Mouse (Mus musculus) forebrain, embryonic 14.5 days (tissue): ENCODE results near the gene Smurf2. TPM values are rescaled to one million over a fixed set of nuclear protein-coding genes. Genes with fewer than 3 reads are reported as not detected.
A peak's percentile ranks its signal among the peaks of the same experiment; 100 is the strongest.

Experiments used
- microRNA-seq: library from miRNA; unstranded; fragments of <30 nt; microRNA quantifications from one replicate; pipeline ENCODE4, GENCODE M21; 2016
- polyA plus RNA-seq: library from polyadenylated mRNA; unstranded; fragments of >200 nt; fragmentation: Nextera tagmentation; extraction: Ambion mirVana; gene quantifications from 2 replicates; pipeline ENCODE4 v1.2.1, GENCODE M21; 2014

The Smurf2 gene
- polyA plus RNA-seq, 1 experiment from 2014 or later = 20.0 TPM

Small RNAs within 50 kb of the gene (microRNA-seq; reads per million reads assigned to microRNA genes)
- gene Gm25994 = not detected
- gene Gm27322 = not detected
- 9.5 reads per million, percentile 33 among the genes with 10 or more reads in this experiment for gene Mir3064

Other genes starting within 250 kb of the Smurf2 start
- gene Pecam1, start 170.1 kb downstream of the Smurf2 start, polyA plus RNA-seq = 15.0 and 16.8 TPM in 2 replicates
- gene Milr1, start 169.5 kb downstream of the Smurf2 start, polyA plus RNA-seq = 0.61 and 0.78 TPM in 2 replicates
- 9.1 and 10.1 TPM in 2 replicates for gene Polg2, start 141.2 kb downstream of the Smurf2 start, polyA plus RNA-seq
- 504 and 550 TPM in 2 replicates for gene Ddx5, start 131.5 kb downstream of the Smurf2 start, polyA plus RNA-seq
- 12.2 and 14.2 TPM in 2 replicates for gene Cep95, start 131.5 kb downstream of the Smurf2 start, polyA plus RNA-seq
- gene Kpna2, start 78.8 kb upstream of the Smurf2 start, polyA plus RNA-seq = 335 and 390 TPM in 2 replicates
- 4.1 and 4.6 TPM in 2 replicates for gene 1810010H24Rik, start 105.0 kb upstream of the Smurf2 start, polyA plus RNA-seq
- gene Bptf, start 211.4 kb upstream of the Smurf2 start, polyA plus RNA-seq = 32.9 and 35.4 TPM in 2 replicates